Mouse (Mus musculus) hindbrain, embryonic 15.5 days (tissue): ENCODE measurements around the gene Gatad2b. TPM values are rescaled to one million over a fixed set of nuclear protein-coding genes. Genes with fewer than 3 reads are reported as not detected.
A peak's percentile ranks its signal among the peaks of the same experiment; 100 is the strongest.

Source experiments
- ATAC-seq: fragments of 200-750 bp; cut with Nextera tagmentation; 2 replicates; pipeline ENCODE4 v1.8.0; 2017; ENCODE audit warnings: low read depth, moderate number of reproducible peaks, moderate TSS enrichment; ENCODE audit not compliant: low FRiP score
- H3K27ac ChIP-seq: fragments of 300-500 bp; sonication (generic); replicated peaks from 2 replicates; pipeline ENCODE4 v1.5.1; 2015; ENCODE audit warnings: mild to moderate bottlenecking, inconsistent platforms
- H3K27me3 ChIP-seq: fragments of 300-500 bp; sonication (generic); 2 replicates; pipeline ENCODE4 v1.6.1; 2015; ENCODE audit warnings: control low read depth, inconsistent platforms
- H3K36me3 ChIP-seq: fragments of 300-500 bp; sonication (generic); 2 replicates; pipeline ENCODE4 v1.6.1; 2015; ENCODE audit warnings: control low read depth, inconsistent platforms
- H3K4me1 ChIP-seq: fragments of 300-500 bp; sonication (generic); replicated peaks from 2 replicates; pipeline ENCODE4 v1.6.1; 2015; ENCODE audit warnings: control low read depth, inconsistent platforms
- H3K4me2 ChIP-seq: fragments of 300-500 bp; sonication (generic); 2 replicates; pipeline ENCODE4 v1.6.1; 2015; ENCODE audit warnings: moderate library complexity, mild to moderate bottlenecking, inconsistent platforms
- H3K4me3 ChIP-seq: fragments of 300-500 bp; sonication (generic); 2 replicates; pipeline ENCODE4 v1.5.1; 2015; ENCODE audit warnings: mild to moderate bottlenecking, inconsistent platforms
- H3K9ac ChIP-seq: fragments of 300-500 bp; sonication (generic); 2 replicates; pipeline ENCODE4 v1.6.1; 2015; ENCODE audit warnings: inconsistent platforms
- H3K9me3 ChIP-seq: fragments of 300-500 bp; sonication (generic); 2 replicates; pipeline ENCODE4 v1.6.1; 2016; ENCODE audit warnings: control low read depth, inconsistent platforms
- whole genome bisulfite sequencing: fragments of 180-500 bp; shearing (Covaris S2); methylation state at CpG from one replicate; pipeline ENCODE4 v1.1.7; 2015; 5-methylcytosine and 5-hydroxymethylcytosine counted together
- polyA plus RNA-seq: library from polyadenylated mRNA; unstranded; fragments of >200 nt; fragmentation: Nextera tagmentation; extraction: Ambion mirVana; gene quantifications from 2 replicates; pipeline ENCODE4 v1.2.1, GENCODE M21; 2015

Gene Gatad2b
- polyA plus RNA-seq, 1 experiment from 2014 or later, result 11.1 TPM

DNA sequence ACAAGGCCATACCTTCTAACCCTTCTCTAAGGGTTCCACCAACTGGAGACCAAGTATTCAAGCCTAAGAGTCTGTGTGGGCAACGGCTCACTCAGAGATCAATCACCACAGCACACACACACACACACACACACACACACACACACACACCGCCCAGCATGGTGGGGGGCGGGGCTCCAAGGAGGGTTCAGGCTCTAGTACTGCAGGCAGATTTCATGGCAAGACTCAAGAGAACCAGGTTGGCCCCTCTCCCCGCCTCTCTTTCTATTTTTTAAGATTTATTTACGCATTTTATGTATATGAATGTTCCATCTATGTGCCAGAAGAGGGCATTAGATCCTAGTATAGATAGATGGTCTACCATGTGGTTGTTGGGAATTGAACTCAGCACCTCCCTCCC lies 79.8 kb downstream of the Gatad2b start:
- WGBS, result 60% methylated on average over 5 of the region's 5 CpGs
- Histone ChIP-seq H3K27me3 (no peaks in the 10 kb centered on the region), H3K36me3 (no peaks in the 10 kb centered on the region), H3K27ac (no peak overlapping the region), H3K4me2 (no peak overlapping the region), H3K4me1 (0 out of 2 replicates have a peak, but pooled peaks cover 6% of the 10 kb centered on the region), H3K9ac (no peak overlapping the region), H3K4me3 (no peak overlapping the region), H3K9me3 (no peaks in the 10 kb centered on the region)
- peak; percentile 31; the same call in 1 of the 2 replicates for ATAC-seq

DNA sequence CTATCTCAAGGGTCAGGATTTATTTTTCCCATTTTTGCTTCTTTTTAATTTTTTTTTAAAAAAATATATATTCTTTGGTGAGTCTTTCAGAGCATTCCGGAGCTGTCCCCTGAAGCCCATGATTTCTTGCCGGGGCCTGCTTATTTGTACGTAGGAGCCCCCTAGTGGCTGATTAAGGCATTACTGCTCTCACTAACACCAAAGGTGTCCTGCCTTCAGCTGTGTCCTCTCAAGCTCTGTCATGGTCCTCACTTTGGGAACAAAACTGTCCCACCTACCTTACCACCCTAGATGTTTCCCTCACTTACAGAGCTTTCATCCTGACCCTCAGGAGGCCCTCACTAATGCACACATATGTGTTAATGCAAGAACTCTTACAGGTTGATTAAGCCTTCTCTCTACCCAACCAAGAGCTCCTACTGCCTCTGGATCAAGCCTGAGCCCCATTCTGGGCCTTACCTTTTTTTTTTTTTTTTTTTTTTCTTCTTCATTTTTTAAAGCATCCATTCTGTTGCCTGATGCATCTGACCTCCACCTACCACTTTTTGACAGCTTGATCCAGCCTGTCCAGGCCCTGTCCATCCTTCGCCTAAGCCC lies 80.6 kb downstream of the Gatad2b start:
- no peaks in the 10 kb centered on the region for H3K27me3 ChIP-seq
- H3K9me3 ChIP-seq, result no peaks in the 10 kb centered on the region
- H3K9ac ChIP-seq, result no peak overlapping the region
- WGBS, result 26% methylated on average over 4 of the region's 4 CpGs
- no peak overlapping the region for H3K4me3 ChIP-seq
- ATAC-seq, result peak; percentile 81
- H3K27ac ChIP-seq, result no peak overlapping the region
- H3K4me1 ChIP-seq, result 0 out of 2 replicates have a peak, but pooled peaks cover 6% of the 10 kb centered on the region
- no peaks in the 10 kb centered on the region for H3K36me3 ChIP-seq
- H3K4me2 ChIP-seq, result no peak overlapping the region

- H3K27ac ChIP-seq, result no peak overlapping the region
- WGBS, result 87% methylated on average over 4 of the region's 4 CpGs
- 0 out of 2 replicates have a peak, but pooled peaks cover 6% of the 10 kb centered on the region for H3K4me1 ChIP-seq
- no peak overlapping the region for H3K9ac ChIP-seq
- ATAC-seq, result no peak
- no peaks in the 10 kb centered on the region for H3K9me3 ChIP-seq
- no peak overlapping the region for H3K4me2 ChIP-seq
- H3K4me3 ChIP-seq, result no peak overlapping the region
- H3K36me3 ChIP-seq, result no peaks in the 10 kb centered on the region
- no peaks in the 10 kb centered on the region for H3K27me3 ChIP-seq
These were observed 81.4 kb downstream of the Gatad2b start for GRCm38 (mm10) chr3:90374368-90374767.

DNA sequence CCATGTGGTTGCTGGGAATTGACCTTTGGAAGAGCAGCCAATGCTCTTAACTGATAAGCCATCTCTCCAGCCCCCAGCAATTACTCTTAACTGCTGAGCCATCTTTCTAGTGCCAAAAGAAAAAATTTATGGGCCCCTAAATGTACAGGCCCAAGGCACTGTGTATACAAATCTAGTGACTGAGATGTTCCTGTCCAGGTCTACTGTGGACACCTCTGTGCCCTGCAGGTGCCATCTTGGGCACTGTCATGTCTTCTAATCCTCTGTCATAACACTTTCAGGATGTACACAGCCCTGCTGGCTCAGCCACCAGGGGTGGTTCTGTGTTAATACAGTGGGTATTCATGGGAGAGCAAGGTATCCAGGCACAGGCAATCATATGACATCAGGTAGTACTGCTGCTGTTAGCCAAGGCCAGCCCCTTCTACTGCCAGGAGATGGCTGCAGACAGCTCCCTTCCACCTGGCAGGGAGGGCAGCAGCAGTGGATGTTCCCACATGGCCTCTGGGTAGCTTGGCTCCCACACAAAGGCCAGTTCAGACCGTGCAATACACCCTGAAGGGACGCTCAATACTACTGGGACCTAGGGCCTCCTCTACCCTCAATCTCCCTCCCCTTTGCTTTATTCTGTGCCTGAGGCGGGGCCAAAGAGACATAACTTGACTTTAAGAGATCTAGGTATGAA lies 82.7 kb downstream of the Gatad2b start:
- Histone ChIP-seq H3K27ac (no peak overlapping the region), H3K4me3 (no peak overlapping the region), H3K9me3 (no peaks in the 10 kb centered on the region), H3K9ac (no peak overlapping the region), H3K4me2 (no peak overlapping the region), H3K4me1 (0 out of 2 replicates have a peak, but pooled peaks cover 6% of the 10 kb centered on the region), H3K27me3 (no peaks in the 10 kb centered on the region), H3K36me3 (no peaks in the 10 kb centered on the region)
- WGBS, result 20% methylated on average over 3 of the region's 3 CpGs
- ATAC-seq, result no peak

GRCm38 (mm10) chr3:90376247-90376585 lies 83.2 kb downstream of the Gatad2b start:
- H3K36me3 ChIP-seq, result no peaks in the 10 kb centered on the region
- no peak overlapping the region for H3K9ac ChIP-seq
- H3K4me1 ChIP-seq, result 0 out of 2 replicates have a peak, but pooled peaks cover 6% of the 10 kb centered on the region
- ATAC-seq, result no peak
- no peak overlapping the region for H3K4me3 ChIP-seq
- H3K9me3 ChIP-seq, result no peaks in the 10 kb centered on the region
- H3K4me2 ChIP-seq, result no peak overlapping the region
- no peaks in the 10 kb centered on the region for H3K27me3 ChIP-seq
- H3K27ac ChIP-seq, result no peak overlapping the region
- WGBS, result 18% methylated on average over 1 of the region's 1 CpGs

DNA sequence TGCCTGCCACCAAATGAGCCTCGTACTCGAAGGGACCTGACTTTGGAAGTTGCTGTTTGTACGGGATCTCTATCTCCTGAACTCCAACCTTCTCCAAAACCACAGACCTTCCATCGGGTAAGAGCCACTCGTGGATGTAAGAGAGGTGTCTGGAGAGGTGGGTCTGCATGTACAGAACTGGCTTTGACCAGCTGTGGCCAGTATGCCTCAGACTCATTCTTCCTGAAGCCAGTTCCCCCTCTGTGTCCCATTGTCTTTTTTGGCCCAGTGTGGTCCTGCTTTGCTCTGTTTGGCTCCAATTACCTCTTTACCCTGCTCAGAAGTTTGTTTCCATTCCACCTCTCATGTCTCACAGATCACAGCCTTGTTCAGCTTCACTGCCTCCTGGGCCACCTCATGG lies 85.5 kb downstream of the Gatad2b start:
- Histone ChIP-seq H3K27ac (no peak overlapping the region), H3K4me1 (0 out of 2 replicates have a peak, but pooled peaks cover 6% of the 10 kb centered on the region), H3K4me2 (no peak overlapping the region), H3K4me3 (no peak overlapping the region), H3K9ac (no peak overlapping the region), H3K36me3 (no peaks in the 10 kb centered on the region), H3K9me3 (no peaks in the 10 kb centered on the region), H3K27me3 (no peaks in the 10 kb centered on the region)
- ATAC-seq, result no peak
- 85% methylated on average over 5 of the region's 5 CpGs for WGBS

DNA sequence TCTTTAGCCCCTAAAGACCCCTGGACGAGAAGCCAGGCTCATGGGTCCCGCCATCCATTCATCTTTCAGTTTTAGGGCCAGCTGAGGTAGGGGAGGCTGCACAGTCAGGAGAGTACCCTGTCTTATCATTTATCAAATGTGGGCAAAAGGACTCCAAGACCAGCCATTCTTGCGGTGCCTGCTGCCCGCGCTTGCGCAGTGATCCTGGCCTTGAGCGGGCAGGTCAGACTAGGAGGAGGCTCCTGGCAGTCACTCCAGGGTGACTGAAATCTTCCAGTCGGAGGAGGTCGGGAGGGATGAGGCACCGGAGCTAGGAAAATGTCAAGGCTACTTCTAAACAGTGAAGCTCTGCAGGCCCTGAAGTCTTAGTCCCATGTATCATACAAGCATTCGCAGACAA lies 88.7 kb downstream of the Gatad2b start:
- WGBS, result 78% methylated on average over 11 of the region's 11 CpGs

DNA sequence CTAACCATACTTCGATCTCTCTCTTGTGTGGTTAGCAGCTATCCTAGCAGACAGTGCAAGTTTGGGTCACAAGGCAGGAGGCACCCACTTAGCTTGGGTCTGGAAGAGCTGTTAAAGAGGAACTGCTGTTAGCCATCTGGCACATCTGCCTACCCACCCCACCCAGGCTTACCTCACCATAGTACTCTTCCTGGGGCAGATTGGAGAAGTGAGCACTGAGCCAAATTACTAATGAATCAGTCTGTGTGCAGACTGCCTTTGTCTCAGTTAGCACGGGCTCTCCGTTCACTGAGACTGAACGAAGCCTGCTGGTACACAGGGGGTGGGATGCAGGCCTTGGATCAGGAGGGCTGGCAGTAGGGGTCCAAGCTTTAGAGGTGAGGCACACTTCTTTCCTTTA lies 90.7 kb downstream of the Gatad2b start:
- H3K4me1 ChIP-seq, result peaks cover 21% of the 10 kb centered on the region

More for the DNA sequence above, 88.7 kb downstream of the Gatad2b start:
- H3K4me2 ChIP-seq, result no peak overlapping the region
- no peak overlapping the region for H3K4me3 ChIP-seq
- H3K36me3 ChIP-seq, result peaks cover 10% of the 10 kb centered on the region
- no peak overlapping the region for H3K27ac ChIP-seq
- no peak for ATAC-seq
- H3K9ac ChIP-seq, result no peak overlapping the region
- H3K4me1 ChIP-seq, result peaks cover 2% of the 10 kb centered on the region
- H3K9me3 ChIP-seq, result no peaks in the 10 kb centered on the region
- H3K27me3 ChIP-seq, result no peaks in the 10 kb centered on the region

DNA sequence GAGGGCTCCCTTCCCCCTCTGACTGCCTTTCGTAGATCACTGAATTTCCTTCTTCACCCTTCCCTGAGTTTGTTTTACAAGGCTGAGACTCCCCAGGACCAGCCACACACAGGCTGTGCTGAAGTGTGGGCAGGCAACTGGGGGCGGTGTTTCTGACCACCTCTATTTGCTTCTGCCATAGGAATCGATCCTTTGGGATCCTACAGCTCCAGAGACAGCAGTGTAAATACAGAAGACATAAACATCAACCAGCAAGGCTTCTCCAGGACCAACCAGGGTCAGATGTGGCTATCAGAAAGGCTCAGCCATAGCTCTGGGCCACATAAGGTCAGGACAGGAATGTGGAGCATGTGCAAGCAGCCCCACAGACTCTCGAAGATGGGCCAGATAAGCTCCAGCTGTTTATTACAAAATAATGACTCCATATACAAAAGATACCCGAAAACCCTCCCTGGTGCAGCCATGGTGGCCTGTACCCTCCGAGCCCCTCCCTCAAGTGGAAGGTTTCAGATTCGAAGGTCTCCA lies 91.9 kb downstream of the Gatad2b start:
- Histone ChIP-seq H3K27ac (no peak overlapping the region), H3K36me3 (peaks cover 10% of the 10 kb centered on the region), H3K4me2 (no peak overlapping the region), H3K4me3 (no peak overlapping the region), H3K4me1 (peaks cover 26% of the 10 kb centered on the region), H3K9ac (no peak overlapping the region), H3K9me3 (no peaks in the 10 kb centered on the region), H3K27me3 (no peaks in the 10 kb centered on the region)
- 82% methylated on average over 7 of the region's 7 CpGs for WGBS
- ATAC-seq, result no peak

More for the DNA sequence above, 90.7 kb downstream of the Gatad2b start:
- Histone ChIP-seq H3K36me3 (peaks cover 10% of the 10 kb centered on the region), H3K27ac (no peak overlapping the region), H3K4me3 (no peak overlapping the region), H3K9me3 (no peaks in the 10 kb centered on the region), H3K9ac (no peak overlapping the region), H3K4me2 (no peak overlapping the region), H3K27me3 (no peaks in the 10 kb centered on the region)
- no peak for ATAC-seq
- WGBS, result 55% methylated on average over 4 of the region's 4 CpGs

- Histone ChIP-seq H3K27me3 (no peaks in the 10 kb centered on the region), H3K4me3 (peak overlapping the region; percentile 58; the same call in 1 of the 2 replicates), H3K36me3 (peaks cover 15% of the 10 kb centered on the region), H3K4me2 (peak overlapping the region; percentile 73), H3K9me3 (no peaks in the 10 kb centered on the region), H3K4me1 (peaks cover 36% of the 10 kb centered on the region), H3K27ac (no peak overlapping the region), H3K9ac (no peak overlapping the region)
- ATAC-seq, result no peak
- 97% methylated on average over 10 of the region's 10 CpGs for WGBS
These were observed 93.8 kb downstream of the Gatad2b start for GRCm38 (mm10) chr3:90386817-90387216.

GRCm38 (mm10) chr3:90387483-90387882 lies 94.5 kb downstream of the Gatad2b start:
- H3K27ac ChIP-seq, result 0 out of 2 replicates have a peak overlapping the region, but pooled peaks have one; percentile 40
- H3K9me3 ChIP-seq, result no peaks in the 10 kb centered on the region

GRCm38 (mm10) chr3:90388192-90388591 lies 95.2 kb downstream of the Gatad2b start:
- H3K27ac ChIP-seq, result 0 out of 2 replicates have a peak overlapping the region, but pooled peaks have one; percentile 45
- no peak for ATAC-seq
- 67% methylated on average over 4 of the region's 4 CpGs for WGBS

More at GRCm38 (mm10) chr3:90387483-90387882, 94.5 kb downstream of the Gatad2b start:
- WGBS, result 41% methylated on average over 11 of the region's 11 CpGs
- no peaks in the 10 kb centered on the region for H3K27me3 ChIP-seq
- H3K4me2 ChIP-seq, result peak overlapping the region; percentile 73
- ATAC-seq, result no peak
- peak overlapping the region; percentile 58 for H3K4me3 ChIP-seq
- peaks cover 36% of the 10 kb centered on the region for H3K4me1 ChIP-seq
- peak overlapping the region; percentile 82 for H3K9ac ChIP-seq
- peaks cover 22% of the 10 kb centered on the region for H3K36me3 ChIP-seq

More at GRCm38 (mm10) chr3:90388192-90388591, 95.2 kb downstream of the Gatad2b start:
- no peaks in the 10 kb centered on the region for H3K9me3 ChIP-seq
- no peaks in the 10 kb centered on the region for H3K27me3 ChIP-seq
- H3K4me2 ChIP-seq, result peak overlapping the region; percentile 73
- peak overlapping the region; percentile 58 for H3K4me3 ChIP-seq
- H3K4me1 ChIP-seq, result peaks cover 36% of the 10 kb centered on the region
- peak overlapping the region; percentile 82 for H3K9ac ChIP-seq
- peaks cover 29% of the 10 kb centered on the region for H3K36me3 ChIP-seq
